Mouse (Mus musculus) 416B (cell line): ENCODE measurements around the gene Fbxw8.

Source experiments
- DNase-seq: peaks from one replicate; pipeline ENCODE4 v3.0.0; 2011; ENCODE audit warnings: low read depth

Gene Fbxw8

GRCm38 (mm10) chr5:118154839-118155564 lies at the start of gene Fbxw8:
Gene Fbxw8 (minus strand): TSS chr5:118155464.
- peak; percentile 90 for DNase-seq

- peak; percentile 59 for DNase-seq
Measured at GRCm38 (mm10) chr5:118204675-118205440, 49.6 kb upstream of the Fbxw8 start.

- no peak for DNase-seq
Measured at GRCm38 (mm10) chr5:118199670-118200069, 44.4 kb upstream of the Fbxw8 start.

- no peak for DNase-seq
Measured at GRCm38 (mm10) chr5:118197421-118197820, 42.2 kb upstream of the Fbxw8 start.

- DNase-seq = no peak
Measured at GRCm38 (mm10) chr5:118192221-118192620, 37.0 kb upstream of the Fbxw8 start.

- DNase-seq = no peak
Measured at GRCm38 (mm10) chr5:118190491-118190890, 35.2 kb upstream of the Fbxw8 start.

- no peak for DNase-seq
Measured at GRCm38 (mm10) chr5:118188356-118188755, 33.1 kb upstream of the Fbxw8 start.

- no peak for DNase-seq
Measured at GRCm38 (mm10) chr5:118186903-118187633, 31.8 kb upstream of the Fbxw8 start.

- DNase-seq = no peak
Measured at GRCm38 (mm10) chr5:118177640-118178039, 22.4 kb upstream of the Fbxw8 start.

- DNase-seq = no peak
Measured at GRCm38 (mm10) chr5:118175137-118175536, 19.9 kb upstream of the Fbxw8 start.

GRCm38 (mm10) chr5:118174310-118175009 lies 19.2 kb upstream of the Fbxw8 start:
- DNase-seq = no peak

- DNase-seq = no peak
Measured at GRCm38 (mm10) chr5:118172078-118172723, 16.9 kb upstream of the Fbxw8 start.

GRCm38 (mm10) chr5:118171665-118172064 lies 16.4 kb upstream of the Fbxw8 start:
- DNase-seq = no peak

GRCm38 (mm10) chr5:118170888-118171529 lies 15.7 kb upstream of the Fbxw8 start:
- no peak for DNase-seq

GRCm38 (mm10) chr5:118169222-118170221 lies 14.3 kb upstream of the Fbxw8 start:
- DNase-seq = no peak

- DNase-seq = no peak
Measured at GRCm38 (mm10) chr5:118167561-118167995, 12.3 kb upstream of the Fbxw8 start.

- no peak for DNase-seq
Measured at GRCm38 (mm10) chr5:118165462-118165861, 10.2 kb upstream of the Fbxw8 start.

GRCm38 (mm10) chr5:118164581-118164980 lies 9.3 kb upstream of the Fbxw8 start, which contains the start of gene Hrk:
Gene Hrk (plus strand): TSS chr5:118164648.
- DNase-seq = no peak

- peak; percentile 73 for DNase-seq
Measured at GRCm38 (mm10) chr5:118160691-118161090, 5.4 kb upstream of the Fbxw8 start.

- DNase-seq = peak; percentile 93
Measured at GRCm38 (mm10) chr5:118156976-118157375, 1.7 kb upstream of the Fbxw8 start.
